Mouse (Mus musculus) 3T3-L1 (cell line): ENCODE data around the gene Apc2.

Source experiments
- DNase-seq: peaks from one replicate; pipeline ENCODE4 v3.0.0-alpha.2; 2015; ENCODE audit warnings: low read depth, low spot score

The Apc2 gene

DNA sequence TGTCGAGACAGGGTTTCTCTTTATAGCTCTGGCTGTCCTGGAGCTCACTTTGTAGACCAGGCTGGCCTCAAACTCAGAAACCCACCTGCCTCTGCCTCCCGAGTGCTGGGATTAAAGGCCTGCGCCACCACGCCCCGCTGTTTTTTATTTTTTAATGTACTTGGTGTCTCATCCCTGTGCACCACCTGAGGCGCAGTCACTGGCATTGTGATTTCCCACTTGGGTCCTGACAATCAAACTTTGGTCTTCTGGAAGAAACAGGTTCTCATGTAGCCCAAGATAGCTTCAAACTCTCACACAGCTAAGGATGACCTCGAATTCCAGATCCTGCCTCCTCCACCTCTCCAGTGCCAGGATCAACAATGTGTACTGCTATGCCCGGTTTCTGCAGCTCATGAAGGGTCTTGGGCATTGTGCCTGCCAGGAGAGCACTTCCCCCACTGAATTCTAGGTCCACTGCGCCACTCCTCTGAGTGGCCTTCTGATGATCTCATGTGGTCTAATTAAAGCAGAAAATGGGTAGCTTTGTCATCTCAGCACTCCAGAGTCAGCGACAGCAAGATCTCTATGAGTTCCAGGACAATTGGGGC, 32.9 kb upstream of the Apc2 start:
- DNase-seq: no peak

- peak; percentile 97 for DNase-seq
Observed at GRCm38 (mm10) chr10:80264341-80265148, 31.2 kb upstream of the Apc2 start.

DNA sequence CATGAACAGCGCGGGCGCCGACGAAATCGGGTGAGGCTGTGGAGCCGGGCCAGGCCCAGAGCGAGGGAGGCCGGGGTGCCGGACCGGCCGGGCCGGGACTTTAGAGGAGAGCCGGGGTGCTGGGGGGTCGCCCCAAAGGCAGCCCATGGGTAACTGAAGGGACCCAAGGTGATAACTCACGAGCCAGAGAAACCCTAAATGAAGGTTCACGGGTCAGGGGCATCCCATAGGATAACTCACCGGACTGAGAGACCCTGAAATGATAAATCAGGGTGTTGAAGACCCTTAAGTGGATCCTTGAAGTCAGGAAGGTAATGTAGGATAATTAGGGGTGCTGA, 30.7 kb upstream of the Apc2 start:
- no peak for DNase-seq

DNA sequence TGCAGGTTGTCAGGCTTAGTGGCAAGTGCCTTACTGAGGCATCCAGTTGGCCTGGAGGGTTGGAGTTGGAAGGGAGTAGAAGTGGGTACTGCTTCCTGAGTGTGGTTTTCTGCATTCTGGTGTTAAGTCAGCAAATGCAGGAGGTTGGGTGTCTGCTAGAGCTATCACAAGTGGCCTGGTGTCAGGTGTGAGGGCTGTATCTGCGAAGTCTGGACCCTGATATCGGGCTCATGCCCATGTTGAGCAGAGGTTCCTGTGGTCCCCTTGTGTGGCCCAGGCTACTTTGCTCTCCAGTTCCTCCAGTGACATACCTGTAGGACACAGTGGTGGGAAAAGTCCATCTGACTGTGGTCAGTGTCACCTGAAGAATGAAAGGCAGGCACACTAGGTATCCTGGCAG, 25.7 kb upstream of the Apc2 start:
- DNase-seq: no peak

DNA sequence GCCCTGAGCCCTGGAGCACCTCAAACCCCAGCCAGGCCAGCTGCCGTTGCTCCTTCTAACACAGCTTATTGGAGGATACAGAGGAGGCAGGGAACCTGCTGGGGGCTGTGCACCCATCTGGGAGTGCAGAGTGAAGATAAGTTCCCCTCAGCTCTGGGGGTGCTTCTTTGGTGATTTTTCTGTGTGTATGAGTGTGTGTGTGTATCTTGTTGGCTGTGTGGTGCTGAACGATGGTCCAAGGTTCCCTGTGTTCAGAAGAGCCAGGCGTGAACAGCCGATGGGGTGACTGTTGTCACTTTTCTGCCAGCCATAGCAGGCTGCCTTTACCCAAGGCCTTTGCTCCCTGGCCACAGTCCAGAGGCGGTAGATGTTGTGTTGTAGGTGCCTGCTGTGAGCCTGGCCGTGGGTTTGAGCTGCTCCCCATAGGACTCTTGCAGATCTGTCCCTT, 25.0 kb upstream of the Apc2 start:
- DNase-seq: no peak

DNA sequence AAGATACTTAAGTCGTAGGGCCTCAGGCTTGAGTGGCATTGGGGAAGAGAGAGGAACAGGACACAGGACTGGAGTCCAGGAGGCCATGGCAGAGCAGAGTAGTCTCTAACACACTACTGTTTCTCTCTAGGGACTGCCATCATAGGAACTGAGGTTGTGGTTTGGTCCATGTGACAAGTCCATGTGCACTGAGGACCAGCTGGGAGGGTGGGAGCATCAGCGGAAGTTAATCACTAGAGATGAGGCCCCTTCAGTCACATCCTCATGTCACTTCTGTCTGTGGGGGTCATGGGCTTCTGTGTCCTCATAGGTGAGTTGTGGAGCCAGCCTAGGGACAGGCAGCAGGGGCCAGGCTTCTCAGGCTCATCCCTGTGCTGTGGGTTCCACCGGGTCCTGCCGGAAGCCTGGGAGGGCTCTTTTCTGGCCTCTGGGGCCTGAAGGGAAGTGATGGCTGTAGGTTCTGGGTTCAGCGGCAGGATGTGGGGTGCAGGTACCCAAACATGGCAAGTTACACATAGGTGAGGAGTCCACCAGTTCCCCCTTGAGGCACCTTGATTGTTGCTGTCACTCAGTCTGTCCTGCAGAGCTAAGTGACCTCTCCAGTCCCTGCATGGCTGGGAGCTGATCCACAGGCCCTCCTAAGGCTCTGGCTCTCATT, 24.5 kb upstream of the Apc2 start:
- DNase-seq: no peak

DNA sequence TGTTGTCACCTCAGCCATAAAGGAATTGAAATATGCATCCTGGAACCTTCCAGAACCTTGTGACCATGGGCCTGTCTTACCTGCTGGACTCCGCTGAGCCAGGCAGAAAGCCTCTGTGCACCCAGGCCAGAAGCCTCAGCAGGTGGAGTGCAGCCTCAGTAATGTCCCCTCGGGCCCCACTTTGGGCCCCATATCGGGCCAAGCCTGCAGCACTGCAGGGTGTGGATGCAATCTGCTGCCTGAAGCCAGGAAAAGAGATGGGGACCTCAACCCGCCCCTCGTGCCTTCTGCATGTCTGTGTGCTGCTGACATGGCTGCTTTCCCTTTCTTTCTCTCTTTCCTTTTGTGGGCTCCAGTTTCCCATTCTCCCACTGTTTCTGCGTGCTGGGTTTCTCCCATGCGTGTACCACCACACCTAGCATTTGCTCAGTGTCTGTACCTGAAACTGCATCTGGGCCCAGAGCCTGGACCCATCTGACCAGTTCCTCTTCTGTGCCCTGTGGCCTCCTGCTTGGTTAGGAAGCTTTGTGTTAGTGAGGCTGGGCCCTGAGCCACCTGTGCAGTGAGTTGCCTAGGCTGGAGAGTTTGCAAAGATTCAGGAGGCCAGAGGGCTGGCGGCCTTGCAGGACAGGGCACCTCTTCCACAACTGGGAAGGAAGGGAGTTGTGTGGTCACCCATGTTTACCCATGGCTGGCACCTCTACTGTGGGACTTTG, 23.7 kb upstream of the Apc2 start:
- DNase-seq: no peak

- DNase-seq: no peak
Observed at GRCm38 (mm10) chr10:80273847-80274246, 21.9 kb upstream of the Apc2 start.

- DNase-seq: no peak
Observed at GRCm38 (mm10) chr10:80276238-80276637, 19.5 kb upstream of the Apc2 start.

GRCm38 (mm10) chr10:80278390-80278789, 17.4 kb upstream of the Apc2 start:
- DNase-seq: no peak

DNA sequence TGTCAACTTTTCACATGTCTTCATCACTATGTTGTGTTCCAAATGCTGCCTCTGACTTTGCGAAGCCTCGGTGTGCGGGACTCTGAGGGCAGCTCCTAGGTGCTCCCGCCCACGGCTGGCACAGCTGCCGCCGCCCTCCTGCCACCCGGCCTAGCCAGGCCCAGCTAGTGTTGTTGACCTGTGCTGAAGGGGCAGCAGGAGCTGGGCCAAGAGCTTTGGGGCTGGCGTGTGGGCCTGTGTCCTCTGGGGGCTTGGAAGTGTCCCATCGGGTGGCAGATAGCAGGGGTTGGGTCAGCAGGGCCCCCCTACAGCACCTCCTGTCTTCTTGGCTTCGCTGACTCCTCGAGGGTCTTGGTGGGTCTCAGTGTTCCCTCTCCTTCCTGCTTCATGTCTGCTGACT, 16.5 kb upstream of the Apc2 start:
- no peak for DNase-seq

GRCm38 (mm10) chr10:80281304-80281703, 14.5 kb upstream of the Apc2 start:
- DNase-seq: no peak

GRCm38 (mm10) chr10:80281921-80282371, 13.8 kb upstream of the Apc2 start:
- no peak for DNase-seq

GRCm38 (mm10) chr10:80282481-80283441, 13.0 kb upstream of the Apc2 start:
- no peak for DNase-seq

- no peak for DNase-seq
Observed at GRCm38 (mm10) chr10:80285222-80286070, 10.3 kb upstream of the Apc2 start.

DNA sequence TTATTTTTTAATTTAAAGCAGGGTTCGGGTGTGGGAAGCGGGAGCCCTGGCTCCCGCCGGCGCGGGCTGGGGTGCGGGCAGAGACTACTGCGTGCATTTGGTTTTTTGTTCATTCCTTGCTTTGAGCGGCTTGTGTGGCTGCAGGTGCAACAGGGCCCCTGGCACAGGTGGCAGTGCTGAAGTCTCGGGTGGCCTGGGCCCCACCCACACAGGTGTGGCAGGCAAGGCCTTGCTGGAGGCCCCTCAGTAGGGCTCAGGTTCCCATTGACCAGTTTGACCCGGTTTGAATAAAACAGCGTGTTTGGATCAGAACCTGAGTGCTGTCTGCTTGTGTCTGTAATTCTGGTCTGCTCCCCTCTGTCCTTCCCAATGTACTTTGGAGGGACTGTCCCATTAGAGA, 7.7 kb upstream of the Apc2 start:
- no peak for DNase-seq

DNA sequence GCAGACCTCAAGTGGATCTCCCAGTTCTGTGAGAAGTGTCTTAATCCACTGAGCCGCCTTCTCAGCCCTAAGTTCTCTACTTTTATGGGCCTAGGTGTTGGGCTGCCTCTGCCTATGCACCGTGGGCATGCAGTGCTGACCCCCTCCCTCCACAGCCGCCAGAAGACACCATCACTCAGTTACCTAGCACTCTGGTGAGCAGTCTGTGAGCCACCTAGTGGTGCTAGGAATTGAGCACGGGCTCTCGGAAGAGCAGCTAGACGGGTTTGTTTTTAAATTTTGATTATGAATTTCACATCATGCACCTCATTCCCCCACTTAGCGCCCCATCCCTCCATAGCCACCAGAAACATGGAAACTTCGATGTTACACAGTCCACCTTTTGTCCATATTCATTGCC, 7.1 kb upstream of the Apc2 start:
- DNase-seq: no peak

DNA sequence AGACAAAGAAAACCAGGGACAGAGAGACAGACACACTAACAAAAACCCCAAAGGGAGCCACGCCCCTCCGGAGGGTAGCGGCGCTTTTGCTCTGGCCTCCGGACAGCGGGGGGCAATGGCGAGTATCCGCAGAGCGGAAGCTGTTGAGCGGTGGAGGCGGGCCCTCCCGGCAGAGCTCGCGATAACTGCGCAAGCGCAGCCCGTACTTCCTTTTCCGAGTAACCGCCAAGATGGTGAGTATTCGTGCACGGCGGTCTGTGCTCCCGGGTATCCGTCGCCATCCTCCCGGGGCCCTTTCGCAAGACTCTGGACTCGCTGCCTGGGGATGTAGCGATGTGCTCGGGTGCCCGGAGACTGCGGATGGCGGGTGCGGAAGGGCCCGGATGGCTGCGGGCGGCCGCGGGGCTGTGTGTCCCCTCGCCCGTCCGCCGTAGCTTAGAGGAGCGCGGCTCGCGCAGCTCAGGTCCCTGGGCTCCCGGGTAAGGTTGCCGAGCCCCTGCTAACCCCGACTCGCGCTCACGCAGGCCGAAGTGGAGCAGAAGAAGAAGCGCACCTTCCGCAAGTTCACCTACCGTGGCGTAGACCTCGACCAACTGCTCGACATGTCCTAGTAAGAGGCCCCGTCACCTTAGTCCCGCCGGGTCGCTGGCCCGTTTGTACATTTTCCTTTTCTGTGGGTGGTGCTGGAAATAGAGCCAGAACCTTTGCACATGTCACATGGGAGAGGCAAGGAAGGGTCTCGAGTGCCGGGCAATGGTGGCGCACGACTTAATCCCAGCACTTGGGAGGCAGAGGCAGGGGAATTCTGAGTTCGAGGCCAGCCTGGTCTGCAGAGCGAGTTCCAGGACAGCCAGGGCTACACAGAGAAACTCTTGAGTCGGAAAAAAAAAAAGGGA, 3.3 kb upstream of the Apc2 start, which contains the start of gene Rps15:
TSS of gene Rps15 (plus strand) at position 203 of the 896 bp plus-strand sequence.
- peak; percentile 96 for DNase-seq

DNA sequence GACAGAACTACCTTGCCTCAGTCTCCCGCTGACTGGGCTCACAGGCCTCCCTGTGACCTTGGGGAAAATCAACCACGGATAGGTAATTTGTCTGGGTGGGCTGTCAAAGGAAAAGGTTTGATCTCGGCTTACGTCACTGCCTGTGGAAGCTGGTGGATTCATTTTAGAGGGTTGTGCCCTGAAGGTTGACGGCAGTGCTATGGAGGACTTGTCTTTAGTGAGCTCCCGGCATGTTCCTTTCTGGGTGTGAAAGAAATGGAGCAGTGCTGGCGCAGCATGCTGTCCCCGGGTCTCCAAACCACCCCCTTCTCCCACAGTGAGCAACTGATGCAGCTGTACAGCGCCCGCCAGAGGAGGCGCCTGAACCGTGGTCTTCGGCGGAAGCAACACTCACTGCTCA, 2.5 kb upstream of the Apc2 start:
- peak; percentile 52 for DNase-seq
